Mouse (Mus musculus): ENCODE results near the gene Slc28a3. TPM values are rescaled to one million over a fixed set of nuclear protein-coding genes. Genes with fewer than 3 reads are reported as not detected.

Gene Slc28a3
- polyA plus RNA-seq, 1 experiment, result not detected

DNA sequence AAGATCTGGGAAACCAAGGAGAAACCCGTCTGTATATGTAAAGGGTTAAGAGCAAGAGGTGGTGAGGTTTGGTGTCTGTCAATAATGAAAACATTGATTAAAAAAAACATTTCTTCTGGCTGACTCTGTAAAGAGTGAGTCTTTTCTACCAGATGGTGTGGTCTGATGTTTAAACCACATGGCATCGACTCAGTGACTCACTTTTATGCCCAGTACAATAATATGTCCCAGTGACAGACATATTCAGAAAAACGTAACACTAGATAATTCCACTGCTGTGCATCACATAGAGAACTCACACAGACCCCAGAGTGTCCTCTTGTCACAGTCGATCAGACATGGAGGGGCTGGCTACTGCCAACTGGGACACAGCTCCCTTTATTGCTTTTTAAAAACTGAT lies 69.1 kb downstream of the Slc28a3 start:
- TF ChIP-seq CTCF (IDR thresholded peaks at IDR 0.05; ENCODE audit: control insufficient read depth, insufficient read depth, low read length) (no peak), POLR2A (IDR thresholded peaks at IDR 0.05; ENCODE audit: borderline replicate concordance, control insufficient read depth, low read depth, low read length) (no peak)
- 71% methylated on average over 4 of the region's 4 CpGs for WGBS
- Histone ChIP-seq H3K27ac (ENCODE audit: control insufficient read depth, insufficient read depth, low read depth, low read length, poor library complexity) (no peak overlapping the region), H3K4me3 (replicated peaks; ENCODE audit: control insufficient read depth, low read depth, low read length) (no peak overlapping the region), H3K4me1 (ENCODE audit: control insufficient read depth, insufficient read depth, low read length) (peaks cover 1% of the 10 kb centered on the region)

DNA sequence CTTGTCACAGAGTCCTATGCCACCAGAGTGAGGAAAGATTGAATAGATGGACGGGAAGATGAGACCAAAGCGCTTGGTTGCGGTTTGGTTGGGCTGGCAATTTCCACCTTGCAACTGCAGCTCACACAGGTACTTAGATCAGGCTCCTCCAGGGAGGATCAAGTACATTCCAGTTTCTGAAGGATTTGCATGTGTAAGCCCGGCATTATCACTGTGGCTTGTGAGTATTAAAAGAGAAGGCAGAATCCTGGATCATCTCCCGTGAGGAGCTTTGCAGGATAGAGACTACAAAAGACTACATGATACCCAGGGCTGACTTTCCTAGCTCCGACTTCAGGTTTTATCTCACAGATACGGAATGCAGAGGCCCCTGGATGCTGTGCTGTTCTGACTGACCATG lies 71.7 kb downstream of the Slc28a3 start:
- Histone ChIP-seq H3K27ac (ENCODE audit: control insufficient read depth, insufficient read depth, low read depth, low read length, poor library complexity) (no peak overlapping the region), H3K4me3 (replicated peaks; ENCODE audit: control insufficient read depth, low read depth, low read length) (no peak overlapping the region), H3K4me1 (ENCODE audit: control insufficient read depth, insufficient read depth, low read length) (peaks cover 1% of the 10 kb centered on the region)
- TF ChIP-seq POLR2A (IDR thresholded peaks at IDR 0.05; ENCODE audit: borderline replicate concordance, control insufficient read depth, low read depth, low read length), result no peak
- TF ChIP-seq CTCF (IDR thresholded peaks at IDR 0.05; ENCODE audit: control insufficient read depth, insufficient read depth, low read length), result no peak
- 83% methylated on average over 7 of the region's 7 CpGs for WGBS

DNA sequence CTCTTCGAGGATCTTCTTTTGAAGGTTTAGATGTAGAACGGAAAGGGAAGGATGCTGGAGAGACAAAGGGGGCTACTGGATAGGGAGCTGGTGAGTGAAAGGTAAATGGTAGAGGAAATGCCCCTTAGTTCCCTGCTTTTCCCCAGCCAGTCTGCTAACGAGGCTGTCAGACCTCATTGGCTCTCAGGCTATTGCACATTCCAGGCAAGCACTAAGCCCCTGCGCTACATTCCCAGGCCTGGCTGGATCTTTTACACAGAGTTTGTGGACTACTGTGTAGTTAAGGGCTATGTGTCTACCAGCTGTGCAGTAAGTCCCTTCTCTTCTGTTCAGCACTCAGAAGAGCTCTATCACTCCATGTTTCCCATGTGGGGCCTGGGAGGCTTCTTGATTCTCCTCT lies 72.3 kb downstream of the Slc28a3 start:
- Histone ChIP-seq H3K4me3 (replicated peaks; ENCODE audit: control insufficient read depth, low read depth, low read length) (no peak overlapping the region), H3K27ac (ENCODE audit: control insufficient read depth, insufficient read depth, low read depth, low read length, poor library complexity) (no peak overlapping the region), H3K4me1 (ENCODE audit: control insufficient read depth, insufficient read depth, low read length) (peaks cover 1% of the 10 kb centered on the region)
- TF ChIP-seq POLR2A (IDR thresholded peaks at IDR 0.05; ENCODE audit: borderline replicate concordance, control insufficient read depth, low read depth, low read length), result no peak
- no peak for TF ChIP-seq CTCF (IDR thresholded peaks at IDR 0.05; ENCODE audit: control insufficient read depth, insufficient read depth, low read length)
- 79% methylated on average over 4 of the region's 4 CpGs for WGBS

DNA sequence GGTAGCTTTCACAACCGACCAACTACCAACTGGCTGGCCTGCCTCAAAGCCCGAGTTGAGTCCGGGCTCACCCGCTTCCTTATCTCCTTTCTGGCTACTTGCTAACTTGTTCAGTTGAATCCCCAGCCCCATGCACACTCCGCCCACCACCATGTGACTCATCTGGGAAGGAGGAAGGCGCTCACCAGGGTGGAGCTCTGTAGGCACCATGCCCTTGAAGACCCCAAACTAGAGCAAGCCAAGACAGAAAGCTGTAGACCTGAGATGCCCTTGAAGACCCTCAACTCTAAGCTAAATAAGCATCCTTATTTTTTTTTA lies 72.8 kb downstream of the Slc28a3 start:
- Histone ChIP-seq H3K4me1 (ENCODE audit: control insufficient read depth, insufficient read depth, low read length) (peaks cover 1% of the 10 kb centered on the region), H3K27ac (ENCODE audit: control insufficient read depth, insufficient read depth, low read depth, low read length, poor library complexity) (no peak overlapping the region)
- WGBS, result 43% methylated on average over 6 of the region's 6 CpGs

DNA sequence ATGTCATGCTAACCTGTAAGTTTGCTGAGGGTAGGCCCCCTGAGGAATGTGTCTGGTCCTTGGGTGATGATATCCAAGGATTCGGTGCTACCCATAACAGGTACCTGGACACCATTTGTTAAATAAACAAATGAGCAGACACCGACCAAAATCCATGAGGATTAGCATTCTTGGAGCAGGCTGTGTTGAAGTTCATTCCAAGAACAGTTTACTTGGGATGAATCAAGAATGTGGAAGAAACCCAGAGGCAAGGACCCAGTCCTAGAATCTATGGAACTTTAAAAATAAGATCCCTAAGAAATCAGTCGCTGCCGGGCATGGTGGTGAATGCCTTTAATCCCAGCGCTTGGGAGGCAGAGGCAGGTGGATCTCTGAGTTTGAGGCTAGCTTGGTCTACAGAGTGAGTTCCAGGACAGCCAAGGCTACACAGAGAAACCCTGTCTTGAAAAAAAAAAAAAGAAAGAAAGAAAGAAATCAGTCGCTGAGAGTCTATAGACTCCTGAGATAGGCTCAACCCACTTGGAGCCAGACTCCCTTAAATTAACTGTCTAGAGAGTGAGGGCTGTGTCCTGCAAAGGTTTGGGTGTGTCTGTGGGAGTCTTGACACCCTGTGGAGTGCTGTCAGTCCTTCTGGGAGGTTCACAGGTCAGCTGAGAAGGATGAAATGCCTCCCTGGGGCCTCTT lies 73.3 kb downstream of the Slc28a3 start:
- H3K27ac ChIP-seq (ENCODE audit: control insufficient read depth, insufficient read depth, low read depth, low read length, poor library complexity), result no peak overlapping the region
- peaks cover 1% of the 10 kb centered on the region for H3K4me1 ChIP-seq (ENCODE audit: control insufficient read depth, insufficient read depth, low read length)

More for the DNA sequence above, 72.8 kb downstream of the Slc28a3 start:
- no peak overlapping the region for H3K4me3 ChIP-seq (replicated peaks; ENCODE audit: control insufficient read depth, low read depth, low read length)
- TF ChIP-seq CTCF (IDR thresholded peaks at IDR 0.05; ENCODE audit: control insufficient read depth, insufficient read depth, low read length), result no peak
- TF ChIP-seq POLR2A (IDR thresholded peaks at IDR 0.05; ENCODE audit: borderline replicate concordance, control insufficient read depth, low read depth, low read length), result no peak

DNA sequence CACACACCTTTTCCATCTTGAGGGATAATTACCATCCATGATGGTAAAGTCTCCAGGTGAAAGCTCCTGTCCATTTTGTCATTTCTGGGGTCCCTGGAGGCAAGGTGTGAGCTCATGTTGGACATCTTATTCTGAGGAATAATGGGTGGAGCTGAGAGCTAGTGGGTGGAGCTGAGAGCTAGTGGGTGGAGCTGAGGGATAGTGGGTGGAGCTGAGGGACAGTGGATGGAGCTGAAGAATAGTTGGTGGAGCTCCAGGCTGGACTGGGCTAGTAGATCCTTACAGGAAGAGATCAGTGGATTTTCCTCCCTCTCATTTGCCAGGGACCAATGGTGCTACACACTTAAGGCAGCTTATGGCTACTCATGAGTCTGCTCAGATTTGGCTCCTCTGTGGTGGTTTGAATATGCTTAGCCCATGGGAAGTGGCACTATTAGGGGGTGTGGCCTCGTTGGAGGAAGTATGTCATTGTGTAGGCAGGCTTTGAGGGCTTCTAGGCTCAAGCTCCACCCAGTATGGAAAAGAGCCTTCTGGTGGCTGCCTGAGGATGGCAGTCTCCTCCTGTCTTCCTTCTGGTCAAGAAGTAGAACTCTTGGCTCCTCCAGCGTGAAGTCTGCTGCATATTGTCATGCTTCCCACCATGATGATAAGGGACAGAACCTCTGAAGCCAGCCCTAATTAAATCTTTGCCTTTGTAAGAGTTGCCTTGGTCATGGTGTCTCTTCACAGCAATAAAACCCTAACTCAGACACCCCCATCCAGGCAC lies 74.0 kb downstream of the Slc28a3 start:
- peaks cover 1% of the 10 kb centered on the region for H3K4me1 ChIP-seq (ENCODE audit: control insufficient read depth, insufficient read depth, low read length)
- no peak overlapping the region for H3K27ac ChIP-seq (ENCODE audit: control insufficient read depth, insufficient read depth, low read depth, low read length, poor library complexity)
- WGBS, result 64% methylated on average over 2 of the region's 2 CpGs

More for the DNA sequence above, 73.3 kb downstream of the Slc28a3 start:
- H3K4me3 ChIP-seq (replicated peaks; ENCODE audit: control insufficient read depth, low read depth, low read length), result no peak overlapping the region
- TF ChIP-seq CTCF (IDR thresholded peaks at IDR 0.05; ENCODE audit: control insufficient read depth, insufficient read depth, low read length) (no peak), POLR2A (IDR thresholded peaks at IDR 0.05; ENCODE audit: borderline replicate concordance, control insufficient read depth, low read depth, low read length) (no peak)
- 87% methylated on average over 6 of the region's 6 CpGs for WGBS

DNA sequence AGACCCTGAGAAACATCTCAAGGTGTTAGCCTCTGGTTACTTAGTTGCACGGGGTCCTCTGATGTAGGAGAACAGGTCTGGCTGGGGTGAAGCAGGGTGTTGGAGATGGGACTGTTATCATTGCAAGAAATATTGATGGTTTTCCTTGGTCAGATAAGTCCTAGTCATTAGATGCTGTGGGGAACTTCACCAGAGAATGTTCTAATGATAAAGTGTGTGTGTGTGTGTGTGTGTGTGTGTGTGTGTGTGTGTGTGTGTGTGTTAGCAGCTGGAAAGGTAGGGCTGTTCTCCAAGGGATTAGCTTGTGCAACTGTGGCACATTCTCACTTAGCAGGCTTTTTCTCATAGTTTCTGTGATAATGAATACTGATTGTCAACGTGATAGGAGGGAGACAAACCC lies 75.4 kb downstream of the Slc28a3 start:
- 58% methylated on average over 2 of the region's 2 CpGs for WGBS
- Histone ChIP-seq H3K4me3 (replicated peaks; ENCODE audit: control insufficient read depth, low read depth, low read length) (no peak overlapping the region), H3K4me1 (ENCODE audit: control insufficient read depth, insufficient read depth, low read length) (no peaks in the 10 kb centered on the region), H3K27ac (ENCODE audit: control insufficient read depth, insufficient read depth, low read depth, low read length, poor library complexity) (no peak overlapping the region)
- TF ChIP-seq POLR2A (IDR thresholded peaks at IDR 0.05; ENCODE audit: borderline replicate concordance, control insufficient read depth, low read depth, low read length) (no peak), CTCF (IDR thresholded peaks at IDR 0.05; ENCODE audit: control insufficient read depth, insufficient read depth, low read length) (no peak)

More for the DNA sequence above, 74.0 kb downstream of the Slc28a3 start:
- TF ChIP-seq POLR2A (IDR thresholded peaks at IDR 0.05; ENCODE audit: borderline replicate concordance, control insufficient read depth, low read depth, low read length) (no peak), CTCF (IDR thresholded peaks at IDR 0.05; ENCODE audit: control insufficient read depth, insufficient read depth, low read length) (no peak)
- H3K4me3 ChIP-seq (replicated peaks; ENCODE audit: control insufficient read depth, low read depth, low read length), result no peak overlapping the region

DNA sequence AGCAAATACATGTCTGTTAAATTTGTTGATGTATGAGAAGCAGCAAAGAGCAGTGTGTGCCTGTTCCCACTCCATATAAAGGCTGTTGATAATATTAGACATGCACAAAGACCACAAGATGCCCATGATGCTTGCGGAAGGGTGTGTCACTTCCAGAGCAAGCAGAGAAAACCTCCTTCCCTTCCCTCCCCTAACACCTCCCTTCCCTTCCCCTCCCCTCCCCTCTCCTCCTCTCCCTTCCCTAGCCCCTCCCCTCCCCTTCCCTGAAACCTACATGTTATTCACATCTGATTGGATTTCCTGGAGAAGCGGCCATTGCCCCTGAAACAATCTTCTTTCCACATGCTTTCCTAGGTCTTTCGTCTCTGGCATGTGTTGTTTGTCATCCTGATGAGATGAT lies 75.8 kb downstream of the Slc28a3 start:
- H3K27ac ChIP-seq (ENCODE audit: control insufficient read depth, insufficient read depth, low read depth, low read length, poor library complexity), result no peak overlapping the region
- TF ChIP-seq POLR2A (IDR thresholded peaks at IDR 0.05; ENCODE audit: borderline replicate concordance, control insufficient read depth, low read depth, low read length) (no peak), CTCF (IDR thresholded peaks at IDR 0.05; ENCODE audit: control insufficient read depth, insufficient read depth, low read length) (no peak)
- no peak overlapping the region for H3K4me3 ChIP-seq (replicated peaks; ENCODE audit: control insufficient read depth, low read depth, low read length)
- no peaks in the 10 kb centered on the region for H3K4me1 ChIP-seq (ENCODE audit: control insufficient read depth, insufficient read depth, low read length)
- 64% methylated on average over 3 of the region's 3 CpGs for WGBS

Measured in bone marrow, adult 2 months (tissue).